Mouse (Mus musculus): ENCODE measurements around the gene Irf2bp1.

The Irf2bp1 gene

DNA sequence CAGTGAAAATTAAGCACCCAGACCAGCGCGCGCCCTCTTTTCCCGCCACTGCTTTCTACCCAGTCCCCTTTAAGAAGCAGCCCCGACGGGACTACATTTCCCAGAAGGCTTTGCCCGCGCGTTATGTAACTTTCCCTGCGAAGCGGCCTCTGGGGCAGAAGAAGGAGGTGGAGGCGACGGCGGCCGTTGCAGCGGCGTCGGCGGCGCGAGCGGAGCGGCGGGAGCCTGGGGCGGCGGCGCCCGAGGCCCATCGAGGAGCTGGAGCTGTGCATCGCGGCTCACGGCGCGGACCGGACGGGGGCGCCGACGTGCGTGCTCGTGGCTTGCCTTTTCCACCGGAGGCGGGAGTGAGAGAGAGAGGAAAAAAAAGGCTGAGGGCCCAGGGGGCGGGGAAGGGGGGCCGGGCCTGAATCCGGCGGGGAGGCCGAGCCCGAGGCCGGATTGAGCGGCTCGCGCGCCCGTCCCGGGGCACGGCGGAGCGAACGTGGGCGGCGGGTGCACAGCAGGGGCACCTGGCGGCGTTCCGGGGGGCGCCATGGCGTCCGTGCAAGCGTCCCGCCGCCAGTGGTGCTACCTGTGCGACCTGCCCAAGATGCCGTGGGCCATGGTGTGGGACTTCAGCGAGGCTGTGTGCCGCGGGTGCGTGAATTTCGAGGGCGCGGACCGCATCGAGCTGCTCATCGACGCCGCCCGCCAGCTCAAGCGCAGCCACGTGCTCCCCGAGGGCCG lies at the start of gene Irf2bp1:
Gene Irf2bp1 (plus strand): TSS at position 143 of the 729 bp plus-strand sequence.
- DNase-seq (ENCODE audit: low spot score in 2 of 2) = peak; percentile 90

DNA sequence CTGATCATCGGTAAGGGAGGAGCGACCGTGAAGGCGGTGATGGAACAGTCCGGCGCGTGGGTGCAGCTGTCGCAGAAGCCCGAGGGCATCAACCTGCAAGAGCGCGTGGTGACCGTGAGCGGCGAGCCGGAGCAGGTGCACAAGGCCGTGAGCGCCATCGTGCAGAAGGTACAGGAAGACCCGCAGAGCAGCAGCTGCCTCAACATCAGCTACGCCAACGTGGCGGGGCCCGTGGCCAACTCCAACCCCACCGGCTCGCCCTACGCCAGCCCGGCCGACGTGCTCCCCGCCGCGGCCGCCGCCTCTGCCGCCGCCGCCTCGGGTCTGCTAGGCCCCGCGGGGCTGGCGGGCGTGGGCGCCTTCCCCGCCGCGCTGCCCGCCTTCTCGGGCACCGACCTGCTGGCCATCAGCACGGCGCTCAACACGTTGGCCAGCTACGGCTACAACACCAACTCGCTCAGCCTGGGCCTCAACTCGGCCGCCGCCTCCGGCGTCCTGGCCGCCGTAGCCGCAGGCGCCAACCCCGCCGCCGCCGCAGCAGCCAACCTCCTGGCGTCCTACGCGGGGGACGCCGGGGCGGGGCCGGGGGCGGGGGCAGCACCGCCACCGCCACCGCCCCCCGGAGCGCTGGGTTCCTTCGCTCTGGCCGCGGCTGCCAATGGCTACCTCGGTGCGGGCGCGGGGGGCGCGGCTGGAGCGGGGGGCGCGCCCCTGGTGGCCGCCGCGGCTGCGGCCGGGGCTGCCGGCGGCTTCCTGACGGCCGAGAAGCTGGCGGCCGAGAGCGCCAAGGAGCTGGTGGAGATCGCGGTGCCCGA lies 46.1 kb upstream of the Irf2bp1 start:
- DNase-seq (ENCODE audit: low spot score in 2 of 2) = no peak

DNA sequence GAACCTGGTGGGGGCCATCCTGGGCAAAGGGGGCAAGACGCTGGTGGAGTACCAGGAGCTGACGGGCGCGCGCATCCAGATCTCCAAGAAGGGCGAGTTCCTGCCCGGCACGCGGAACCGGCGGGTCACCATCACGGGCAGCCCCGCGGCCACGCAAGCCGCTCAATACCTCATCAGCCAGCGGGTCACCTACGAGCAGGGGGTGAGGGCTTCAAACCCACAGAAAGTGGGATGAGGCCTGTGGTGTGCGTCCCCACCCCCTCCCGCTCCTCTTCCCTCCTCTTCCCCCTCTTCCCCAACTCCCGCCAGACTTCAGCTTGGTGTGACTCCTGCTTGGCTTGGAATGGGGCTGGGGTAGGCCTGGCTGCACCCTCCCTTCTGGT lies 45.5 kb upstream of the Irf2bp1 start:
- DNase-seq (ENCODE audit: low spot score in 2 of 2) = no peak

DNA sequence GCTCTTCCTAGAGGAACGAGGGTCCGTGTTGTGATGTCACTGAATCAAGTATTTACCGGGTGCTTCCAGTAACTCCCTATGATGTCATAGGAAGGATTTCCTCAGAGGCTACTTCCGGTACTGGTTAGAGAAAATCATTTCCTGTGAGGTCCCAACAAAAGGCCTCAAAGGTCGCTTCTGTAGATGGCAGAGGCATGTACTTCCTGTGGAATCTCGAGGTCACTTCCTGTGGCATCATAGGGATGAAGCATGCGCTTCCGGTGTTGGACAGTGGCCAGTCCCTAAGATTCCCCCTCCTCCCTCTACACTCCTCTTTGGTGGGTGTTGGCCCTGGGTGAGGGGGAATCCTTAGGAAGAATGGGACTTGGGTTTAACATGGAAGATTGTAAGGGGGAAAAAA lies 44.4 kb upstream of the Irf2bp1 start:
- no peak for DNase-seq (ENCODE audit: low spot score in 2 of 2)

DNA sequence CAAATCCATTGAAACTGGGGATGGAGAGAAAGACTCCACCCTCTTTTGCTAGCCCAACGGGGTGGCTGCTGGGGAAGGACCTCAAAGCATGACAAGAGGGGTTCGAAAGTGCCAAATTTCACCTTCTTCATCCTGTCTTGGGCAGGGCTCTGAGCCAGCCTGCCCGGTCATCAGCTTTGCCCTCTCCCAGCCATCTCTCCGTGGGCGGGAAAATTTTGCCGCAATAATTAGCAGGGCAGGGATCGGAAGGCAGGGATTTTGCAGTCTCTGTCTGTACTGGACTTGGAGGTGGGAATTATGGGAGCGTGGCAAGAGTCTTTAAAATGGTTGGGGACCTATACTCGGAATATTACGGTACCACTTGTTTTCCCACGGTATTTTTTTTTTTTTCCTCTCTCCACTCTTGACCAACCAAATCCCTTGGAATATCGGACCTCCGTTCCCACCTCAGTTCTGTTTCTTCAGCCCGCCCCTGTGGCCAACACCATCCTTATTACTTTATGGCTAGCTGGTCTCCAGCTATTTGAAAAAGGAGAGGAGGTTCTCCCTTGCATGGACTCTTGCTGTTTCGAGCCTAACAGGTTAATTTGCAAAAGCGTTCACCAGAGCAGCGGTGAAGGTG lies 41.6 kb upstream of the Irf2bp1 start:
- DNase-seq (ENCODE audit: low spot score in 2 of 2) = no peak

DNA sequence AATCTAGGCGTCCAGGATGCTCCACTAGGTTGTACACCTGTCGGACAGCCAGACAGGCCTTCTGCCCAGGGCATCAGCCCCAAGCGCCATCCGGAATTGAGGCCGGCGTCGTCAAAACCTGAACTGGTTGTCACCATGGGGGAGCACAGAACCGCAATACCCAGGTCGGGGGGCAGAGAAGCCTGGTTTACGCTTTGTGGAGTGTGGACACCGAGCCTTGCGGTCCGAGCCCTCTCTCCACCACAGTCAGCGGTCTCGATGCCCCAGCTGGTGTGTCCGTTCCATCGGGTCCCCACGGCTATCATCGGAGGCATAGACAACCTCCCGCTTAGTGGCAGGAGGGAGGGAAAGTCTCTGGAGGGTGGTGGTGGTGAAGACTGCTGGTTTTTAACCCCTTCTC lies 41.0 kb upstream of the Irf2bp1 start:
- no peak for DNase-seq (ENCODE audit: low spot score in 2 of 2)

DNA sequence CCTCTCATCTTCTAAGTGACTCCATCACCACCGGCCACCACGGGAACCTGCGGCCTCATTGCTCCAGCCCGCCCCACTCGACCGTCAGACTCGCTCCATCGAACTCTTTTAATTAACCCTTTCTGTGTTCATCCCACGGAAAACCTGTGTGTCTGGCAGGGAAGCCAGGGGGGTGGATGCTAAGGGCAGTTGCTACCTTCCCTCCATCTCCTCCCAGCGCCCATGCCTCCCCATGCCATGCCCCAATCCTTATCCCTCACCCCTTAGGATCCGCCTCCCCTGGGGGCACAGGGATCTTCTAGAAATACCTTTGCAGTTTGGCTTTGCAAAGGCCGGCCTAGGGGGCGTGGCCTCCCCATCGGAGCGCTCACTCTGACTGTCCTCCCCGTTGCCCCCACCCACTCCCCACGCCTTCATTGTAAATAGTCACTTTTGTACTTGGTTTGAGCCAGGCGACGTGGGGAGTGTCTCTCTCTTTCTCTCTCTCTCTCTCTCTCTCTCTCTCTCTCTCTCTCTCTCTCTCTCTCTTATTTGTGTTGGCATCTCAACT lies 40.5 kb upstream of the Irf2bp1 start:
- no peak for DNase-seq (ENCODE audit: low spot score in 2 of 2)

DNA sequence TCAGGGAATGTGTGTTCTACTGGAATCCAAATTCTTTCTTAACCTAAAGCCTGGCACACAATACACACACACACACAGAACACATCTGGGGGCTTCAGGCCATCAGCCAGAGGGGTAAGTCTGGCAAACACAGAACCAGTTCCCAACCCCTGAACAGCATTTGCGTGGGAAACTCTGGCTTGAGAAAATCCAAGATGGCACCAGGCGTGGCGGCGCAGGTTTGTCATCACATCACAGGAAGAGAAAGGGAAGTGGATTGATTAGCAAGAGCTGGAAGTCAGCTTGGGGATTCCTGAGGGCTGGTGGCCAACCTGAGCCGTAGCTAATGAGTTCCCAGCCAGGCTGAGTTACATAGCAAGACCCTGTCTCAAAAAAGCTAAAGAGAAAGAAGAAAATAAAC lies 38.5 kb upstream of the Irf2bp1 start:
- no peak for DNase-seq (ENCODE audit: low spot score in 2 of 2)

DNA sequence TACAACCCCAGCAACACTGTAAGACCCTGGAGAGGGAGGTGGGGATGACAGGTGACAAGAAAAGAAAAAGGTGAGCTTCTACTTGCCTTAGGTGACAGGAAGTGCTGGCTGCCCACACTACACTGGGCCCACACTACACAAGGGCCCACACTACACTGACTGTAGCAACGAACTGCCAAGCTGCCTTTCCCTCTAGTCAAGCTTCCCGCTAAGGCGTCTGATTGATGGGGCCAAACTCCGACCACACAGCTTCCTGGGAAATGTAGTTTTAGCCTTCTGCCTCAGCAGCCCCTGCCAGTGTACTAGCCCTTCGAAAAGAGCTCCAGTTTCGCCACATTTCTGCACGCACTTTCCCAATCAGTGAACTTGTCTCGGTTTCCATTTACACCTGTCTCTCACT lies 36.2 kb upstream of the Irf2bp1 start:
- no peak for DNase-seq (ENCODE audit: low spot score in 2 of 2)

DNA sequence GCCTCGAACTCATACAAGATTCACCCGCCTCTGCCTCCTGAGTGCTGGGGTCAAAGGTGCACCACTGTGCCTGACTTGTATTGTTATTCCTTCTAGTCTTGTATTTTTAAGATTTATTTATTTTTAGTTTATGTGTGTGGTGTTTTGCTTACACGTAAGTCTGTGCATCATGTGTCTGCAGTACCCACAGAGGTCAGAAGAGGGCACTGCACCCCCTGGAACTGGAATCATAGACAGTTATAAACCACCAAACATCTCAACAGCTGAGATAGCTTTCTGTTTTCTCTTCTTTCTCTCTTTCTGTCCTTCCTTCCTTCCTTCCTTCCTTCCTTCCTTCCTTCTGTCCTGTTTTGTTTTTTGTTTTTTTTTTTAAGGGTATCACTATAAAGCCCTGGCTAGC lies 32.9 kb upstream of the Irf2bp1 start:
- DNase-seq (ENCODE audit: low spot score in 2 of 2) = no peak

DNA sequence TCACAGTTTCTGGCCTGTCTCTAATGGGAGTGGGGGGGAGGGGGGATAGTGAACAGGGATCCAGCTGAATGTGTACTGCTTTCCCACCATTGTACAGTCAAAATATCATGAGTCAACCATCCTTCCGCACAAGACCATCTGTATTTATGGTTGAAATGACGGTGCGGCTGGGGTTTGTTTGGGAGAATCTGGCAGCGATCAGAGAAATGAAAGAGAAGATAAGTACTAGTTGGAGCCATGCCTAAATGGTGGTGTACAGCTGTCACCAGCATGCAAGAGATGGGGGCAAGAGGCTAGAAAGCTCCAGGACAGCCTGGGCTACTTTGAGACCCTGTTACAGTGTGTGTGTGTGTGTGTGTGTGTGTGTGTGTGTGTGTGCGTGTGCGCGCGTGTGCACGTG lies 25.5 kb upstream of the Irf2bp1 start:
- DNase-seq (ENCODE audit: low spot score in 2 of 2) = no peak

DNA sequence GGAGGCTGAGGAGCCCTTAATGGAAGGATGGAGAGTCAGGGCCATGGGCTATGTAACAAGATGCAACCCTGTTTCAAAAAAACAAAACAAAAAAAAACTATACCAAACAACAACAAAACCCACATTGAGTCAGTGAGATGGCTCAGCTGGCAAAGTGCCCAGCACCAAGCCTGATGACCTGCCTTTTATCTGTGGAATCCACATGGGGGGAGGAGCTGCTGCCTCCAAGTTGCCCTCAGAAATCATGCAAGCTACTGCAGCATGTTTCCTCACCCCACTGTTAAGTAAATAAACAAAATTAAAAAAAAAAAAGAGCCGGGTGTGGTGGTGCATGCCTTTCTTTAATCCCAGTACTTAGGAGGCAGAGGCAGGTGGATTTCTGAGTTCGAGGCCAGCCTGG lies 17.3 kb upstream of the Irf2bp1 start:
- DNase-seq (ENCODE audit: low spot score in 2 of 2) = no peak

DNA sequence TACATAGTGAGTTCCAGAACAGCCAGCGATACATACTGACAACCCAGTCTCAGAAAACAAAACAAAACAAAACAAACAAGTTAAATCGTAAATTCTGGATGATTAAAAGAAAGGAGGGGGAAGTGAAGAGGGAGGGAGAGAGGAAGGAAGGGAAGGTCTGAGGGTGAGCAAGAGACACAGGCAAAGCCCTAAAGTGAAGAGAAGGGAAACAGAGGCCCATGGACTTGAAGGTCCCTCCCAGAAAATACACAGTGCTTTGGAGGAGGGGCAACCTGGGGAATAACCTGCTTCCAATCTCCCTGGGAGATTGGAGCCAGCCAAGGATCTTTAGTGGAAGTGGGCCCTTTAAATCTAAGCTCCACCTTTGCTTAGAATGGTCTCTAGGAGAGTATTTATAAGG lies 16.7 kb upstream of the Irf2bp1 start, which contains the start of gene Nanos2:
Gene Nanos2 (plus strand): TSS at position 301 of the 400 bp plus-strand sequence.
- DNase-seq (ENCODE audit: low spot score in 2 of 2) = no peak

DNA sequence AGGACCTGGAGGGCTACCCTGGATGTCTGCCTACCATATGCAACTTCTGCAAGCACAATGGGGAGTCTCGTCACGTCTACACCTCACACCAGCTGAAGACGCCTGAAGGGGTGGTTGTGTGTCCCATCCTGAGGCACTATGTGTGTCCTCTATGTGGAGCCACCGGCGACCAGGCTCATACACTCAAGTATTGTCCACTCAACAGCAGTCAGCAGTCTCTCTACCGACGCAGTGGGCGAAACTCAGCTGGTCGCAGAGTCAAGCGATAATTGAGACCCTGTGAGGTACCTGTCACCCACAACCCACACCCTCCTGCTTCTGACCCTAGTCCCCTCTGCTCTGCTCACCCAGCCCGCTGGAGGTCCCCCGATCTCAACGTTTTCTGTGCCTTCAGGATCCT lies 16.1 kb upstream of the Irf2bp1 start:
- no peak for DNase-seq (ENCODE audit: low spot score in 2 of 2)

DNA sequence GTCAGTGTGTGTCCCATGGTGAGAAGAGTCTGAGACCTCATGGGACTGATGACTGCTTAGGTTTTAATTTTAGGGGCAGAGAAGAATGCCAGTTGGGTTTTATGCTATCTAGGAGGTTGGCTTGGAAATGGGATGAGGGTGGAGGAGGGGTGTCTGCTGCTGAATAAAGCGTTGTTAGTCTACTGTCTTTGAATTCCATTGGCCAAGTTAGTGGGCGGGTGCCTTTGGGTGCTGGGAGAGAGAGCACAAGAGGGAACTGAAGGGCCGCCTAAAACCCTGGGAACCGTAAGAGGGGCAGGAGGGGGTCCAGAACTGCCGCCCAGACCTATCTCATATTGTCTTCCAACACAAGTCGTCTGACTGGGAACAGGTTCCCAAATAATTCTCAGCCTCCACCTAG lies 15.1 kb upstream of the Irf2bp1 start:
- no peak for DNase-seq (ENCODE audit: low spot score in 2 of 2)

DNA sequence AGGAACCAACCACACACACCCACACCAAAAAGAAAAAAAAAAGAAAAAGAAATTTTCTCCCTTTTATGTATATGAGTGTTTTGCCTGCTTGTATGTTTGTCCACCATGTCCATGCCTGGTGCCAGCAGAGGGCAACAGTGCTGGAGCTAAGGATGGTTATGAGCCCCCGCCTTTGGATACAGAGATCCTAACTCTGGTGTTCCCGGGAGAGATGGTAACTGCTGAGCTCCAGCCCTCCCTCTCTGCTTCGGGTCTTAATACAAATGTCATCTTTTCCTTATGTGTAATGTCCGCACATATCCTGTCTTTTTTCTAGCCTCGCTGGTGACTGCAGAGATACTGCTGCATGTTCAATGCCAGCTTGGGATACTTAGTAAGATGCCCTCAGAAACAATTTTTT lies 13.8 kb upstream of the Irf2bp1 start:
- no peak for DNase-seq (ENCODE audit: low spot score in 2 of 2)

DNA sequence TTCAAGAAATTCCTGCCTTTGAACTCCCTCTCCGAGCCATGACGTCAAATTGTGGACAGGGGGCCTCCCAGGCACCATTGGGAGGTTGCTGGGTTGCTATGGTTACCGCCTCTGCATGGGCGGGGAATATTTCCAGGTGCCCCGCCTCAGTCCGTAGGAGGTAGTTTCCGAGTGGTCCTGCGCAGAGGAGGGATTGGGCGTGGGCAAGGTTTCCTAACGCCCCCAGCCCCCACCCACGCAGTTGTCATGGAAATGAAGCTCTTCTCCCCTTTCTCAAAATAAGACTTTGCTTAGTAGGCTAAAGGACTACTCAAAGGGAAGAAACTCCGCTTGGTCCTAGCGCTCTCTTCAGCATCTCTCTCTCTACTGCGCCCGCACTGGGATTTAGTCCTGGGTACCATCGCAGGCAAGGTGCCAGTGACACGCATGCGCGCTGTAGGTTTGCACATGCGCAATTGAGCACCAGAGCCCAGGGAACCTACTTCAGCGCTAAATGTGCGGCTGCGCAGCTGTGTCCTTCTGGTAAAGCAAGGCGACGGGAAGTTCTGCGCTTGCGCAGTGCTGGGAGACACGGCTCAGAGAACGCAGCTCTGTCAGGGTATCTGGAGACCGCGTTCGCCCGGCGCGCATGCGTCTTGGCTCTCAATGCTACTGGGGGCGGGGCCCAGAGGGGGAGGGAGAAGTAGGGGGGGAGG lies 13.1 kb upstream of the Irf2bp1 start, which contains the start of gene Mypop:
Gene Mypop (plus strand): TSS at position 645 of the 695 bp plus-strand sequence.
- DNase-seq (ENCODE audit: low spot score in 2 of 2) = peak; percentile 99 to 100

DNA sequence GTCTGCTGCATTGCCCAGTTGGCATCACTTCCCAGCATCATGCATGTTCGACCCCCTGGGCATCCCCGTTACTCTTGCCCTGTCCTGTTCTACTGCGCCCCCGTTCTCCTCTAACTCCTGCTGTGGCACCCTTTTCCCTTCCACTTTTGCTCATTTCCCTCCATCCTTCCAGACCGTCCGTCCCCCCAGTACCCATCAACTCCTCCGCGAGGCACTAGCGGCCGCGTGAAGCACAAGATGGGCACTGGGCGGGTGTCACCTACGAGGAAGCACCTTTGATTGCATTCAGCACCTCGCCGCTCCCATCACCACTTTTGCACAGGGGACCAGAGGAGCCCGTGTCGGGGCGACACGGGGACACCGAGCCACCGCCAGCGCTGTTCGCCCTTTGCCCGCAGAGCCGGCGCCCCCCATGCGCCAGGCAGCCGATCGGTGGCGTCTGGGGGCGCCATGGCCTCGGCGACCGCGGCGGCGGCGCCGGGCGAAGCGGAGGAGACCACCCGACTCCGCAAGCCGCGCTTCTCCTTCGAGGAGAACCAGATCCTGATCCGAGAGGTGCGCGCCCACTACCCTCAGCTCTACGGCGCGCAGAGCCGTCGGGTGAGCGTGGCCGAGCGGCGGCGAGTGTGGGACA lies 12.1 kb upstream of the Irf2bp1 start:
- DNase-seq (ENCODE audit: low spot score in 2 of 2) = no peak

DNA sequence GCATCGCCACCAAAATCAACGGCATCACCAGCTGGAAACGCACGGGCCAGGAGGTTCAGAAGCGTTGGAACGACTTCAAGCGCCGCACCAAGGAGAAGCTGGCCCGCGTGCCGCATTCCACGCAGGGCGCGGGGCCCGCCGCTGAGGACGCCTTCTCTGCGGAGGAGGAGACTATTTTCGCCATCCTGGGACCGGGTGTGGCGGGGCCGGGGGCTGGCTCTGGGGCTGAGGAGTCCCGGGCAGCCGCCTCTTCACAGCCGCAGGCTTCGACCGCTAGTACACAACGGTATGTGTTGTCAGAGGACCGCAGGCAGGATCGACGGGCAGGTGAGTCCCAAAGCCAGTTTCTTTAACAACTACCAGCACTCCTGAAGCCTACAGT lies 11.6 kb upstream of the Irf2bp1 start:
- no peak for DNase-seq (ENCODE audit: low spot score in 2 of 2)

DNA sequence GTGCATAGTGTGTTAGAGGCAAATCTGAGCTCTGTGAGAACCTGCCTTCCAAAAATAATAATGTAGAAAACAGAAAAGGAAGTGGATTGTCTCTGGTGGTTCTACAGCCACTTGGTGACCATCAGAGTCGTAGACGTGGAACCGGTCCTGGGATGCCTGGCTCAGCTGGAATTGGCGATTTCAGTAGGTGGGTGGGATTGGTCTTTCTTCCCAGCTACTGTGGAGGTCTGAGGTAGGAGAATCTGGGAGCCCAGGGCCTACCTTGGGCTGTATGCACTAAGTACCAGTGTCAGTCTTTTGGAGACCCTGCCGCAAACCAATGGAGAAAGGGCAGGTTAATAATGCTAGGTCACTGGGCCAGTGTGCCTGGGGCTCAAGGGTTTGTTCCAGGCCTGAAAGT lies 10.8 kb upstream of the Irf2bp1 start:
- no peak for DNase-seq (ENCODE audit: low spot score in 2 of 2)

DNA sequence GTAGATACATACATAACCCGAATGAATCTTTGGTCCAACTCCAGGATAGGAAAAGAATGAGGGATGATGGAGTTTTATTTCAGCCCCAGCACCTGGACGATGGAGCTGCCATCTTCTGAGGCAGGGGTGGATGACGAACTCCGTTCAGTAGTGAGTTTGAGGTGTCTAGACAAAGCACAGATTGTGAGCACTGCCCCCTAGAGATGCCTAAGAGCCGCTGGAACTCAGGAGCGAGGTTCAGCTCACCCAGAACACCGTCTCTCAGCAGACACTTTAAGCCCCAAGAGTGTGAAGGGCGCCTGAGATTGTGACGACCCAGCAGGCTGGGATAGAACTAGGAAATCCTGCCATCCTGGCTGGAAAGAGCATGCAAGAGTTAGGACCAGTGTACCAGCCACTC lies 5.0 kb upstream of the Irf2bp1 start:
- DNase-seq (ENCODE audit: low spot score in 2 of 2) = no peak

All from frontal cortex, postnatal 14 days (tissue).